Mouse (Mus musculus) lung, adult 2 months (tissue): ENCODE measurements around the gene Trappc6b. TPM values are rescaled to one million over a fixed set of nuclear protein-coding genes. Genes with fewer than 3 reads are reported as not detected.

Experiments used
- DNase-seq: peaks from one replicate; pipeline ENCODE4 v3.0.0; 2022
- H3K4me1 ChIP-seq: fragments of 200-500 bp; 2 replicates; pipeline ENCODE4 v1.6.1; 2011; ENCODE audit warnings: low read length; ENCODE audit not compliant: control insufficient read depth, insufficient read depth
- H3K4me3 ChIP-seq: fragments of 200-500 bp; replicated peaks from 2 replicates; pipeline ENCODE3; 2011; ENCODE audit warnings: low read depth, mild to moderate bottlenecking, control low read depth, low read length; ENCODE audit errors: extremely low read depth
- CTCF ChIP-seq: fragments of 200-500 bp; IDR thresholded peaks from 2 replicates; pipeline ENCODE4 v1.5.1; 2011; ENCODE audit warnings: mild to moderate bottlenecking, low read length, control low read depth; ENCODE audit not compliant: insufficient read depth
- POLR2A ChIP-seq: fragments of 200-500 bp; IDR thresholded peaks from 2 replicates; pipeline ENCODE4 v1.6.1; 2011; ENCODE audit warnings: low read depth, mild to moderate bottlenecking, control low read depth, low read length, borderline replicate concordance; ENCODE audit errors: extremely low read depth
- WGBS: fragments of 180-500 bp; shearing (Covaris S2); methylation state at CpG from one replicate; pipeline ENCODE4 v1.1.7; 2018; 5-methylcytosine and 5-hydroxymethylcytosine counted together
- polyA plus RNA-seq: library from polyadenylated mRNA; depleted of rRNA; stranded (reverse); fragments of >200 nt; gene quantifications from 2 replicates; pipeline ENCODE4 v1.2.3, GENCODE M21; 2012; rRNA removed

Gene Trappc6b
- polyA plus RNA-seq, 1 experiment, result 87.9 TPM

DNA sequence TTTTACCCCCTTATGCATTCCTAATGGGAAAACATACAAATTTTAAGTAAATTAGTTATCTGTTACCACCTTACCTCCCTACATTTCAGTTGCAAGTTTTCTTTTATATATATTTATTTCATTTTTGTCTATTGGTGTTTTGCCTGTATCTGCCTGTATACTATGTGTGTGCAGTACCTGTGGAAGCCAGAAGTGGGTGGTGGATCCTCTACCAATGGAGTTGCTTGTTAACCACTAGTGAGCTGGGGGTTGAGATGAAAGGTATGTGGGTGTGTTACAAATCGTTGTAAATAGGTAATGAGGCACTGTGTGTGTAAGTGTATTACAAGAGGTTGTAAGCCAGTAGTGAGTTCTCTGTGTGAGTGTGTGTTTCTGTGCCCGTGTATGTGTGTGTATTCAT lies 50.8 kb downstream of the Trappc6b start:
- no peak for TF ChIP-seq POLR2A
- TF ChIP-seq CTCF, result no peak
- Histone ChIP-seq H3K4me3 (no peak overlapping the region), H3K4me1 (no peaks in the 10 kb centered on the region; the same call in 1 of the 2 replicates)
- 42% methylated on average over 2 of the region's 2 CpGs for WGBS
- DNase-seq, result no peak

Other genes starting within 250 kb of the Trappc6b start
- gene Sec23a, start 49.5 kb downstream of the Trappc6b start, polyA plus RNA-seq, result 8.6 and 13.0 TPM in 2 replicates
- gene Gemin2, start 48.1 kb downstream of the Trappc6b start, polyA plus RNA-seq, result 1.9 and 2.9 TPM in 2 replicates
- 12.4 and 18.6 TPM in 2 replicates for gene Pnn, start 5.4 kb upstream of the Trappc6b start, polyA plus RNA-seq
- gene Mia2, start 34.3 kb upstream of the Trappc6b start, polyA plus RNA-seq, result 19.7 and 32.8 TPM in 2 replicates
- gene Fbxo33, start 158.3 kb upstream of the Trappc6b start, polyA plus RNA-seq, result 5.5 and 11.3 TPM in 2 replicates